Mouse (Mus musculus) ES-Bruce4 (cell line): ENCODE measurements around the gene Dnaja3. TPM values are rescaled to one million over a fixed set of nuclear protein-coding genes. Genes with fewer than 3 reads are reported as not detected.
A peak's percentile ranks its signal among the peaks of the same experiment; 100 is the strongest.

Experiments used
- H3K27ac ChIP-seq: 2 replicates; pipeline ENCODE4 v1.5.1; 2012; ENCODE audit warnings: low read length, inconsistent platforms; ENCODE audit not compliant: insufficient read depth
- H3K27me3 ChIP-seq: 2 replicates; pipeline ENCODE4 v1.6.1; 2012; ENCODE audit warnings: mild to moderate bottlenecking, low read length, inconsistent platforms; ENCODE audit not compliant: control insufficient read depth, poor library complexity, insufficient read depth, severe bottlenecking
- H3K36me3 ChIP-seq: 2 replicates; pipeline ENCODE4 v1.6.1; 2012; ENCODE audit warnings: inconsistent platforms, mild to moderate bottlenecking, low read length, moderate library complexity; ENCODE audit not compliant: control insufficient read depth, poor library complexity, insufficient read depth, severe bottlenecking
- H3K4me1 ChIP-seq: one replicate; pipeline ENCODE4 v1.8.1; 2011; ENCODE audit warnings: low read length; ENCODE audit not compliant: control insufficient read depth, insufficient read depth
- H3K4me3 ChIP-seq: 2 replicates; pipeline ENCODE4 v1.5.1; 2011; ENCODE audit warnings: low read depth, mild to moderate bottlenecking, low read length
- H3K9ac ChIP-seq: 2 replicates; pipeline ENCODE4 v1.6.1; 2012; ENCODE audit warnings: low read depth, mild to moderate bottlenecking, inconsistent platforms; ENCODE audit not compliant: poor library complexity, severe bottlenecking
- H3K9me3 ChIP-seq: replicated peaks from 2 replicates; pipeline ENCODE4 v1.6.1; 2012; ENCODE audit warnings: mild to moderate bottlenecking, low read length, inconsistent platforms; ENCODE audit not compliant: control insufficient read depth, poor library complexity, insufficient read depth, severe bottlenecking
- CTCF ChIP-seq: IDR thresholded peaks from one replicate; pipeline ENCODE4 v1.8.1; 2011; ENCODE audit warnings: low read depth, low read length
- EP300 ChIP-seq: IDR thresholded peaks from 2 replicates; pipeline ENCODE4 v1.6.1; 2011; ENCODE audit warnings: low read depth, low read length; ENCODE audit not compliant: insufficient read depth
- POLR2A ChIP-seq: IDR thresholded peaks from one replicate; pipeline ENCODE4 v1.8.1; 2011; ENCODE audit warnings: low read length; ENCODE audit not compliant: insufficient read depth
- polyA plus RNA-seq: library from polyadenylated mRNA; stranded (reverse); fragments of >200 nt; gene quantifications from 2 replicates; pipeline ENCODE4 v1.2.4, GENCODE M21; 2011; ENCODE audit warnings: low read depth; ENCODE audit not compliant: missing spikeins, insufficient read depth, insufficient read length

The Dnaja3 gene
- polyA plus RNA-seq, 1 experiment, result 55.9 TPM

DNA sequence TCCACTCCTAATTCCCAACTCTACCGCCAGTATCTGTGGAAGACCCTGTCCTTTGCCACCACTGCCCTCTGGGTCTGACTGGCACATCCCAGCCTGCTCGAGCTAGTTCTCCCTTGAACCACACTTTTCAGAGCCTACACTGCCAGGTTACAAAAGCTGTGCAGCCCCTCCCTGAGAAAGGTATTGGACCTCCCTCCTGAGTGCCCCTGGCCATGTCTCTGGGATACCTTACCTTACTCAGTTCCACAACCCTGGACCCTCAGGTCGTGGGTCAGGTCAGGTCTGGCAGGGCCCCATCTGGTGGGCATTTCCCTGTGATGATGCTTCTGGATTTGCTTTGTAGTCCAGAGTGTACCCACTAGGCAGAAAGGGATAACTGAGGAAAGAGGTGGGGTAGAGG, 40.2 kb upstream of the Dnaja3 start:
- TF ChIP-seq CTCF, result no peak
- TF ChIP-seq POLR2A, result no peak
- no peak for TF ChIP-seq EP300
- no peak overlapping the region for H3K27ac ChIP-seq
- H3K36me3 ChIP-seq, result no peaks in the 10 kb centered on the region
- no peak overlapping the region for H3K9ac ChIP-seq
- H3K4me1 ChIP-seq, result peaks cover 39% of the 10 kb centered on the region
- no peaks in the 10 kb centered on the region for H3K9me3 ChIP-seq
- H3K4me3 ChIP-seq, result no peak overlapping the region
- no peaks in the 10 kb centered on the region for H3K27me3 ChIP-seq

DNA sequence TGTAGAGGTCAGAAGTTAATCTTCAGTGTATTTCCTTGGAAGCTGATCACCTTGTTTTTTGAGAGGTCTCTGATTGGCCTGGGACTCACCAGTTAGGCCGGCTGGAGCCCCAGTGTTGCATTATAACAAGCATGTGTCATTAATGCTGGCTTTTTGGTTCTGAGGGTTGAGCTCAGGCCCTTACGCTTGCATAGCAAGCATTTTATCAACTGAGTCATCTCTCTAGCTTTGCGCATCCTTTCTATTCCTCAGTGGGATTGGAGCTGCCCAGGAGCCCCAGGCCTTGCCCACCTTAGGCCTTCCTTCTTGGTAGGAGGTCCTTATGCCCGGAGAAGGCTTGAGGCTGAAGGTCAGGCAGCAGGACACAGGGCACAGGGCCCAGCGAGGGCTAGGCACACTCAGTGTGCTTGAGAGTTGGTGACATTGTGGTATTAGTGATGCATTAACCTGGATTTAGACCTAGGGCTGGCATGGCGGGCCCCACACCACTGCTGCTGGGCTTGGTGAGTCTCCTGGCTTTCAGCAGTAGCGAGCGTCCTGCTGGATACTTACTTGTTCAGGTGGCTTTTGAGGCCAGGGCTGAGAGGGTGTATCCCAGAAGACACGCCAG, 39.0 kb upstream of the Dnaja3 start:
- peak overlapping the region; percentile 68 for H3K27ac ChIP-seq
- H3K36me3 ChIP-seq, result no peaks in the 10 kb centered on the region
- no peaks in the 10 kb centered on the region for H3K27me3 ChIP-seq
- no peak for TF ChIP-seq EP300
- no peak for TF ChIP-seq POLR2A
- no peak for TF ChIP-seq CTCF
- no peak overlapping the region for H3K4me3 ChIP-seq
- H3K4me1 ChIP-seq, result peaks cover 41% of the 10 kb centered on the region
- no peak overlapping the region for H3K9ac ChIP-seq
- H3K9me3 ChIP-seq, result no peaks in the 10 kb centered on the region

GRCm38 (mm10) chr16:4602189-4602588, 37.6 kb upstream of the Dnaja3 start:
- peak overlapping the region; percentile 68 for H3K27ac ChIP-seq
- H3K9me3 ChIP-seq, result no peaks in the 10 kb centered on the region
- TF ChIP-seq POLR2A (no peak), EP300 (peak; percentile 72; the same call in 1 of the 2 replicates), CTCF (no peak)
- peaks cover 44% of the 10 kb centered on the region for H3K4me1 ChIP-seq
- no peak overlapping the region for H3K4me3 ChIP-seq
- no peak overlapping the region for H3K9ac ChIP-seq
- H3K27me3 ChIP-seq, result no peaks in the 10 kb centered on the region
- H3K36me3 ChIP-seq, result no peaks in the 10 kb centered on the region

DNA sequence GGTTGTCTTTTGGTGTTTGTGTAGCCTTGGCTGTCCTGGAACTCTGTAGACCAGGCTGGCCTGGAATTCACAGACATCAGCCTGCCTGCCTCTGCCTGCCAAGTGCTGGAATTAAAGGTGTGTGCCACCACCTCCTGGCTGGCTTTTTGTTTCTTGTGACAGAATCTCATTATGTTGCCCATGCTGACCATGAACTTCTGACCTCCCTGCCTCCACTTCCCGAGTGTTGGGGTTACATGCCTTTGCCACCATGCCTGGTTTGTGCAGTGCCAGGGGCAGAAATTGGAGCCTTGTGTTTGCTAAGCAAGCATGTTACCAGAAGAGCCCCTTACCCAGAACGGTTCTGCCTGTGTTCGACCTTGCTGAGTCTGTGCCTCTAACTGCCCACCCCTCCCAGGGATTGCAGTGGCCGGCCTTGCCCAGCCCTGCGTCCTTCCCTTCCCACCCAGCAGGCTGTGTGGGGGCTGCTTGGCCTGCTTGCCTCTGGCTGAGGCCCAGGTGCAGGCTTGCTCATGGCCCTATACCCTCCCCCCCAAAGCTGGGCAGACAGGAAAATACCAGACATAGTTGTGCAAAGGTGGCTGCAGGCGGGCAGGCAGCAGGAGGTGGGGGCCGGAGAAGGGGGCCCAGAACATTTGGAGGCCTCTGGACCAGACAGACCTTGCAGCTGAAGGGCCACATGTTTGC, 36.9 kb upstream of the Dnaja3 start:
- no peaks in the 10 kb centered on the region for H3K27me3 ChIP-seq
- H3K9me3 ChIP-seq, result no peaks in the 10 kb centered on the region
- TF ChIP-seq POLR2A (no peak), CTCF (no peak), EP300 (0 out of 2 replicates have a peak, but pooled peaks have one; percentile 58)
- no peak overlapping the region for H3K4me3 ChIP-seq
- H3K36me3 ChIP-seq, result no peaks in the 10 kb centered on the region
- H3K27ac ChIP-seq, result peak overlapping the region; percentile 22
- H3K9ac ChIP-seq, result no peak overlapping the region
- peaks cover 40% of the 10 kb centered on the region for H3K4me1 ChIP-seq

DNA sequence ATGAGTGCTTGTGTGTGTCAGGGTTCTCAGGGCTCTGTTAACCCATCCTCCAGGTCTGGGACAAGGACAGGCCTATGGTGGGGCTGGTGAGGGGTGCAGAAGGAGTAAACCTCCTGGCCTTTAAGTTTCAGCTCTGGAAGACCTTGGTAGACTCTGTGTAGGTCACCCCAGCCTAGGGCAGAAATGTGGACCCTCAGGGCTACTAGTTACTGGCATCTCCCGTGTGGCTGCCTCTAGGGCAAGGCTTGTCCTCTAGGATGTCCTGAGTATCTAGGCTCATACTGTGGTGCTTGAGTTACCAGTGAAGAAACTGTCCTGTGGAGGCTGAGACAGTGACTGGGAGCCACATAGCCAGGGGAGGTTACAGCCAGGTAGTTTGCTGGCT, 36.3 kb upstream of the Dnaja3 start:
- H3K4me1 ChIP-seq, result peaks cover 39% of the 10 kb centered on the region
- H3K27me3 ChIP-seq, result no peaks in the 10 kb centered on the region
- TF ChIP-seq CTCF (no peak), EP300 (no peak), POLR2A (no peak)
- H3K36me3 ChIP-seq, result no peaks in the 10 kb centered on the region
- H3K9ac ChIP-seq, result no peak overlapping the region
- H3K4me3 ChIP-seq, result no peak overlapping the region
- H3K27ac ChIP-seq, result peak overlapping the region; percentile 22
- no peaks in the 10 kb centered on the region for H3K9me3 ChIP-seq

DNA sequence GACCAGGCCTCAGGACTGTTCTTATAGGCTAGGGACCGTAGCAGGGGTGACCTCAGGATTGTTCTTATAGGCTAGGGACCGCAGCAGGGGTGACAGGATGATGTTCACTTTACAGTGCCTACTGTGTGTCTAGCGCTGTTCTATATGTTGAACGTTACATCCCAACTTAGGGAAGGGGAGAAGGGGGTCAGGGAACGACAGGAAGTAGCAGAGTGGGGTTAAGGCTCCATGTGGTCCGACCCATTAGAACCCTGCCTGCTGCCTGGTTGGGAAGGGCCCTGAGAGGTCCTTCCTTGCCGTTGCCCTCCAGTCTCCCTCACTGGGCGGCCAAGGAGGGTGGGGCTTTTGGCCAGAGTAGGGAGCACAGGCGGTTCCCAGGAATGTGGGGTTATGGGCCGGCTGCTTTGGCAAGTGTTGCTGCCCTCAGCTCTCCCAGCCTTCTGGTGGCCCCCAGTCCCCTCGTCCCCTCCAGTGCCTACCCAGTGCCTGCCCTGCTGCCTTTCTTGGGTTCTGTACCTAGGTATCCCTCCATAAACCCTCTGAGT, 35.4 kb upstream of the Dnaja3 start:
- no peak overlapping the region for H3K4me3 ChIP-seq
- no peaks in the 10 kb centered on the region for H3K27me3 ChIP-seq
- H3K9me3 ChIP-seq, result no peaks in the 10 kb centered on the region
- no peak for TF ChIP-seq POLR2A
- TF ChIP-seq CTCF, result no peak
- TF ChIP-seq EP300, result no peak
- H3K27ac ChIP-seq, result no peak overlapping the region
- no peaks in the 10 kb centered on the region for H3K36me3 ChIP-seq
- H3K4me1 ChIP-seq, result peaks cover 39% of the 10 kb centered on the region
- no peak overlapping the region for H3K9ac ChIP-seq
